Mouse (Mus musculus) forebrain, embryonic 11.5 days (tissue): ENCODE results near the gene Prkcd. TPM values are rescaled to one million over a fixed set of nuclear protein-coding genes. Genes with fewer than 3 reads are reported as not detected.

Experiments
- ATAC-seq: fragments of 200-750 bp; cut with Nextera tagmentation; replicated peaks from 2 replicates; pipeline ENCODE4 v1.8.0; 2017; ENCODE audit warnings: moderate TSS enrichment; ENCODE audit not compliant: low FRiP score
- DNase-seq: peaks from one replicate; pipeline ENCODE4 v3.0.0-alpha.2; 2017; ENCODE audit warnings: low spot score
- H3K27ac ChIP-seq: fragments of 300-500 bp; sonication (generic); 2 replicates; pipeline ENCODE4 v1.5.1; 2014; ENCODE audit warnings: low read depth, low read length
- H3K27me3 ChIP-seq: fragments of 300-500 bp; sonication (generic); 2 replicates; pipeline ENCODE4 v1.6.1; 2014; ENCODE audit warnings: mild to moderate bottlenecking, low read length, mixed read lengths; ENCODE audit not compliant: control insufficient read depth, insufficient read depth
- H3K36me3 ChIP-seq: fragments of 300-500 bp; sonication (generic); 2 replicates; pipeline ENCODE4 v1.6.1; 2014; ENCODE audit warnings: mild to moderate bottlenecking, low read length, moderate library complexity, mixed read lengths; ENCODE audit not compliant: control insufficient read depth, insufficient read depth
- H3K4me1 ChIP-seq: fragments of 300-500 bp; sonication (generic); replicated peaks from 2 replicates; pipeline ENCODE4 v1.6.1; 2014; ENCODE audit warnings: low read length, mixed read lengths; ENCODE audit not compliant: control insufficient read depth, insufficient read depth
- H3K4me2 ChIP-seq: fragments of 300-500 bp; sonication (generic); 2 replicates; pipeline ENCODE4 v1.6.1; 2014; ENCODE audit warnings: low read depth, mild to moderate bottlenecking, low read length, moderate library complexity, mixed read lengths; ENCODE audit not compliant: severe bottlenecking
- H3K4me3 ChIP-seq: fragments of 300-500 bp; sonication (generic); 2 replicates; pipeline ENCODE4 v1.5.1; 2014; ENCODE audit warnings: low read depth, low read length
- H3K9ac ChIP-seq: fragments of 300-500 bp; sonication (generic); 2 replicates; pipeline ENCODE4 v1.6.1; 2014; ENCODE audit warnings: low read length
- H3K9me3 ChIP-seq: fragments of 300-500 bp; sonication (generic); 2 replicates; pipeline ENCODE4 v1.6.1; 2016; ENCODE audit warnings: low read length, mixed read lengths; ENCODE audit not compliant: control insufficient read depth
- WGBS: fragments of 180-500 bp; shearing (Covaris S2); extraction: QIAGEN DNeasy Blood & Tissue Kit; methylation state at CpG from one replicate; pipeline ENCODE4 v1.1.7; 2014; 5-methylcytosine and 5-hydroxymethylcytosine counted together
- polyA plus RNA-seq: library from polyadenylated mRNA; unstranded; fragments of >200 nt; fragmentation: Nextera tagmentation; extraction: Ambion mirVana; gene quantifications from 2 replicates; pipeline ENCODE4 v1.2.1, GENCODE M21; 2014

Gene Prkcd
- polyA plus RNA-seq, 1 experiment from 2014 or later = 26.2 TPM

DNA sequence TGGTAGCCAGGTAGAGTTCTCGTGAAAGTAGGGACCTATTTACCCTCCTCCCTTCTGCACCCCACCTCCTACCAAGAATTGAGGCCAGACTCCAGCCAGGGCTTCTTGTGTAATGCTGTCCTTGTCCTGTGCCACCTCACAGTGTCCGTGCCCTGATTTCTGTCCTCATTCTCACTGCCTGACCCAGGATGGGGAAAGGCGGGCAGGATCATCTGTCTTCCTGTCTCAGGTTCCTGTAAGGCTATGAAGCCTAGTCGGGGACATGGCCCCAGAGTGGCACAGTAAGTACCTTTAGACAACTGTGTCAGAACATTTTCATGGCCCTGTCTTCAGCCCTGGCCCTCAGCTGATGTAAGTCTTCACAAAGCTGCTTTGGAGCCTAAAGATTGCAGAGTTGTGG is 12.7 kb upstream of the Prkcd start:
- no peak for DNase-seq
- Histone ChIP-seq H3K27me3 (no peaks in the 10 kb centered on the region), H3K9me3 (no peaks in the 10 kb centered on the region), H3K9ac (no peak overlapping the region), H3K4me2 (no peak overlapping the region), H3K4me3 (no peak overlapping the region), H3K27ac (no peak overlapping the region), H3K4me1 (no peaks in the 10 kb centered on the region), H3K36me3 (no peaks in the 10 kb centered on the region)
- no peak for ATAC-seq
- 81% methylated on average over 4 of the region's 4 CpGs for WGBS

GRCm38 (mm10) chr14:30638009-30638408 is 12.0 kb upstream of the Prkcd start:
- H3K9ac ChIP-seq = no peak overlapping the region
- H3K9me3 ChIP-seq = no peaks in the 10 kb centered on the region
- H3K27me3 ChIP-seq = no peaks in the 10 kb centered on the region
- no peak for DNase-seq
- WGBS = 92% methylated on average over 4 of the region's 4 CpGs
- no peaks in the 10 kb centered on the region for H3K4me1 ChIP-seq
- no peak overlapping the region for H3K27ac ChIP-seq
- H3K4me3 ChIP-seq = no peak overlapping the region
- no peak for ATAC-seq
- no peak overlapping the region for H3K4me2 ChIP-seq
- H3K36me3 ChIP-seq = no peaks in the 10 kb centered on the region

- WGBS = 75% methylated on average over 2 of the region's 2 CpGs
- no peaks in the 10 kb centered on the region for H3K9me3 ChIP-seq
- no peak for DNase-seq
- no peaks in the 10 kb centered on the region for H3K4me1 ChIP-seq
- no peak overlapping the region for H3K9ac ChIP-seq
- H3K27ac ChIP-seq = no peak overlapping the region
- H3K4me2 ChIP-seq = no peak overlapping the region
- no peaks in the 10 kb centered on the region for H3K27me3 ChIP-seq
- ATAC-seq = no peak
- no peaks in the 10 kb centered on the region for H3K36me3 ChIP-seq
- H3K4me3 ChIP-seq = no peak overlapping the region
Measured at GRCm38 (mm10) chr14:30637087-30637486, 11.1 kb upstream of the Prkcd start.

- Histone ChIP-seq H3K9me3 (no peaks in the 10 kb centered on the region), H3K4me3 (no peak overlapping the region), H3K36me3 (no peaks in the 10 kb centered on the region), H3K27ac (no peak overlapping the region), H3K4me1 (no peaks in the 10 kb centered on the region), H3K9ac (no peak overlapping the region), H3K27me3 (no peaks in the 10 kb centered on the region), H3K4me2 (no peak overlapping the region)
- DNase-seq = no peak
- 76% methylated on average over 9 of the region's 9 CpGs for WGBS
- no peak for ATAC-seq
Measured at GRCm38 (mm10) chr14:30636499-30636898, 10.5 kb upstream of the Prkcd start.

DNA sequence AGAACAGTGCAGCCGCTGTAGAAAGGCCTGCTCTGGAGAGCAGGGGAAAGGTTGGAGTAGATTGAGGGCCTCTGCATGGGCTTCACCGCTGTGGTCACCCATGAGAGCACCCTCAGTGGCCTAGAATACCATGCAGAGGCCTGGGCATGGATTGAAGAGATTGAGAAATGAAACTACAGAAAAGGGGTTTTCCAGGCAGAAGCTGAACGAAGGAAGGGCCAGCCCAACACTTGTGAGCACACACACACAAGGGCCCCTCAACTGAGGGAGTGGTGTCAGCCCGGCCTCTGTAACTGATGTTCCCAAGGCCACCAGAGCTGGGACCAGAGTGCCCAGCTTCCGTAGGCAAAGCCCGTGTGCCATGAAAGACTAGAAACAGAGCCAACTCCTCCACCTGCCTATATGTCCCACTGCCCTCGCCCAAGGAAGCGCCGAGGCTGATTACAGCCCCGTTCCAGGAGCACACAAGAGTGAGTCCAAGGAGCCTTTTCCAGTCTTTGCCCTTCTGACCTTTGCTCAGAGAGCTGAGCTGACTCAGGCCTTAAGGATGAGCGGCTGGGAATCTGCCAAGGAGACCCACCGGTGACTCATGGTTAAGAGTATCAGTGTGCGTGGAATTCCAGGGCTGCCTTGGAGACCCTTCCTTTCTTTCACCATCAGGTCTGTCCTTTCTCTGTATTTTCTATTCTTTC is 9.4 kb upstream of the Prkcd start:
- H3K4me2 ChIP-seq = no peak overlapping the region
- WGBS = 83% methylated on average over 13 of the region's 13 CpGs
- no peak for ATAC-seq
- no peak overlapping the region for H3K4me3 ChIP-seq
- no peaks in the 10 kb centered on the region for H3K9me3 ChIP-seq
- H3K27me3 ChIP-seq = no peaks in the 10 kb centered on the region
- H3K9ac ChIP-seq = no peak overlapping the region
- H3K36me3 ChIP-seq = no peaks in the 10 kb centered on the region
- DNase-seq = no peak
- H3K27ac ChIP-seq = no peak overlapping the region
- H3K4me1 ChIP-seq = no peaks in the 10 kb centered on the region

DNA sequence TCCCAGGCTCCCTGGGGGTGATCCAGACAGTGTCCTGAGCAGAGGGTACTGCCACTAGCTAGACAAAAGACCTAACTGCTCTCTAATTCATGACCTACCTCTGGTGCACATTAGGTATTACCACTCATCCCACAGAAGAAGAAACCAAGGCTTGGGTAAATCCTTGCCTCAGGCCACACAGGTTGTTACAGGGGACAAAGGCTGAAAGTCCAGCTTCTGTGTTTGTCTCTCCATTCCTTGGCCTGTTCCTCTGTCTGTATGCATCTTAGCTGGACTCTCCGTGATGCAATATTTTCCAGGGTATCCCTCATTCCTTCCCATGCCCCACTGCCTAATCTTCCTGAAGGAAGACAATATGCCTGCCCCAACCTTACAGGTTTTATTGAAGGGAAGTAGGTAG is 8.4 kb upstream of the Prkcd start:
- Histone ChIP-seq H3K4me2 (no peak overlapping the region), H3K9ac (no peak overlapping the region), H3K27me3 (no peaks in the 10 kb centered on the region), H3K36me3 (no peaks in the 10 kb centered on the region), H3K4me1 (no peaks in the 10 kb centered on the region), H3K9me3 (no peaks in the 10 kb centered on the region), H3K27ac (no peak overlapping the region), H3K4me3 (no peak overlapping the region)
- 85% methylated on average over 1 of the region's 1 CpGs for WGBS
- no peak for ATAC-seq
- DNase-seq = no peak

DNA sequence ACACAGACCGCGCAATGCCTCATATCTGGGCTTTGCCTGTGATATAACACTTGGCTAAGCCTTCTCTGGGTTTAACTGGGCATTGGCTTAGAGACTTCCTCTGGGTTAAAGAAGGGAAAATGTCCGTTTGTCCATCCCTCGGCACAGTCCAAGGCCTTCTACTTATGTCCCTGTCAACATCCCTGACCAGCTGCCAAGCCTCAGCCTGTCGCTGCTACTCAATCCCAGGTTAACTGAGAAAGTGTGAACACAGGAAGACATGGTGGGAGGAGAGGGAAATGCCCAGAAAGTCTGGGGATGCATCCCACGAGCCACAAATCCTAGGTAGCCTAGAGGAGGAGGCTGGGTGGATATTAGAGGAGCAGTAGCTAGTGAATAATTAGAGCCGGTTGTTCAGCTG is 7.7 kb upstream of the Prkcd start:
- Histone ChIP-seq H3K36me3 (no peaks in the 10 kb centered on the region), H3K9ac (no peak overlapping the region), H3K9me3 (no peaks in the 10 kb centered on the region), H3K27ac (no peak overlapping the region), H3K27me3 (no peaks in the 10 kb centered on the region), H3K4me2 (no peak overlapping the region), H3K4me3 (no peak overlapping the region), H3K4me1 (no peaks in the 10 kb centered on the region)
- DNase-seq (no peak), ATAC-seq (no peak)
- 80% methylated on average over 7 of the region's 7 CpGs for WGBS

DNA sequence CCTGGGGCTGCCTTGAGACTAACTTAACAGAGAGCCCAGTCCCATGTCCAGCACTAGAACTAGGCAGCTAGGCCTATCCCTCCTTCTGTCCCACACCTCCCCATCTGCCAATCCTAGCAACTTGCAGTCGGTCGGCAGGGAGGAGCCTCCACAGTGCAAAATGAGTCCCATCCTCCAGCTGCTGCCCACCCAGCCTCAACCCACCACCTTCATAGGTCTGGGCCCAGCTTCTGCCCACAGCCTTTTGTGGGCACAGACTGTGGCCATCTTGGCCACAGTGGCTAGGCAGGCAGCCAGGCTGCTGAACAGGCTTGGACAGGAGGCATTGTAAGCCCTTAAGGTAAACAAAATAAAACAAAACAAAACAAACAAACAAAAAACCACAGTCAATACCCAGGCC is 5.8 kb upstream of the Prkcd start:
- H3K4me1 ChIP-seq = no peaks in the 10 kb centered on the region; the same call in 1 of the 2 replicates
- H3K4me2 ChIP-seq = no peak overlapping the region
- H3K36me3 ChIP-seq = no peaks in the 10 kb centered on the region
- H3K9ac ChIP-seq = no peak overlapping the region
- ATAC-seq (no peak), DNase-seq (no peak)
- no peak overlapping the region for H3K27ac ChIP-seq
- H3K4me3 ChIP-seq = no peak overlapping the region
- H3K9me3 ChIP-seq = no peaks in the 10 kb centered on the region
- H3K27me3 ChIP-seq = peaks cover under 1% of the 10 kb centered on the region; the same call in 1 of the 2 replicates
- WGBS = 70% methylated on average over 2 of the region's 2 CpGs
